Mouse (Mus musculus): ENCODE data around the gene Skint3. TPM values are rescaled to one million over a fixed set of nuclear protein-coding genes. Genes with fewer than 3 reads are reported as not detected.

Gene Skint3
- polyA plus RNA-seq (2012; rRNA removed): 0.16 and 0.21 TPM in 2 replicates

DNA sequence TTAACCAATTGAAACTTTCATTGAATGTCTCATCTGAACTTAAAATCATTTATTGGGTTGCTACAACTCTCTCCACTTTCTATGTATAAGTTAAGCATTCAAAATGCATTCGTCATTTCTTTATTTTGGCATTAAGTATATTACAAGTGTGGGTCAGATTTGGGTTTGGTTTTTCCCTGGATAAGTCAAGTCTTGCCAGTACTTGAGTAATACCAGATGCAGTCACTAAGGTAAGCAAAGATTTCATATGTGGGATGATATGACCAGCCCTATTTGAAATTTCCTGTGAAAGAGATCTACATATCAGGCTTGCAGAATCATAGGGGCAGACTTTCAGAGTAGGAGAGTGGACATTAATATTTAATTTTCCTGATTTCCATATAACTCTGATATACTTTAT is at the start of gene Skint3:
Skint3 (plus strand) TSS at position 301 of the 400 bp plus-strand sequence.

Other genes starting within 250 kb of the Skint3 start
- not detected in 2 replicates for gene Skint1, start 226.0 kb upstream of the Skint3 start, polyA plus RNA-seq (2012; rRNA removed)
- gene Skint4, start 160.2 kb upstream of the Skint3 start, polyA plus RNA-seq (2012; rRNA removed): not detected in 2 replicates
- gene Skint9, start 201.7 kb downstream of the Skint3 start, polyA plus RNA-seq (2012; rRNA removed): not detected in 2 replicates

Data from stomach, adult 2 months (tissue).